Mouse (Mus musculus) megakaryocyte, embryonic 14.5 days (primary cell): ENCODE data around the gene Cdr2l. TPM values are rescaled to one million over a fixed set of nuclear protein-coding genes. Genes with fewer than 3 reads are reported as not detected.

Source experiments
- H3K27me3 ChIP-seq: replicated peaks from 2 replicates; pipeline ENCODE3; 2012; ENCODE audit warnings: inconsistent platforms
- H3K36me3 ChIP-seq: replicated peaks from 2 replicates; pipeline ENCODE3; 2012; ENCODE audit warnings: low read length, inconsistent platforms, mixed read lengths
- H3K4me1 ChIP-seq: 2 replicates; pipeline ENCODE4 v1.6.1; 2012; ENCODE audit warnings: inconsistent platforms
- H3K4me3 ChIP-seq: replicated peaks from 2 replicates; pipeline ENCODE3; 2012; ENCODE audit warnings: moderate library complexity, mild to moderate bottlenecking, inconsistent platforms
- H3K9me3 ChIP-seq: 2 replicates; pipeline ENCODE4 v1.6.1; 2012; ENCODE audit warnings: inconsistent platforms
- FLI1 ChIP-seq: IDR thresholded peaks from 2 replicates; pipeline ENCODE4 v1.6.1; 2012; ENCODE audit warnings: low read length, inconsistent platforms, mixed read lengths
- GATA1 ChIP-seq: IDR thresholded peaks from 3 replicates; pipeline ENCODE4 v1.6.1; 2012; ENCODE audit warnings: mixed read lengths, low read length, inconsistent platforms, borderline replicate concordance
- polyA plus RNA-seq: library from polyadenylated mRNA; stranded (reverse); fragments of >175 nt; gene quantifications from 2 replicates; pipeline ENCODE4 v1.2.3, GENCODE M21; 2012; ENCODE audit warnings: low replicate concordance; ENCODE audit not compliant: insufficient read depth

The Cdr2l gene
- polyA plus RNA-seq, 1 experiment: not detected

- H3K4me1 ChIP-seq: peaks cover 14% of the 10 kb centered on the region
- no peaks in the 10 kb centered on the region for H3K36me3 ChIP-seq
- H3K9me3 ChIP-seq: peaks cover 5% of the 10 kb centered on the region; the same call in 1 of the 2 replicates
- no peak overlapping the region for H3K4me3 ChIP-seq
- H3K27me3 ChIP-seq: peaks cover 96% of the 10 kb centered on the region
- no peak for TF ChIP-seq GATA1
- TF ChIP-seq FLI1: no peak
Observed at GRCm38 (mm10) chr11:115348681-115349248, 33.0 kb upstream of the Cdr2l start.

- Histone ChIP-seq H3K4me1 (peaks cover 15% of the 10 kb centered on the region), H3K36me3 (no peaks in the 10 kb centered on the region), H3K27me3 (peaks cover 90% of the 10 kb centered on the region), H3K9me3 (peaks cover 5% of the 10 kb centered on the region; the same call in 1 of the 2 replicates), H3K4me3 (no peak overlapping the region)
- TF ChIP-seq FLI1 (no peak), GATA1 (no peak)
Observed at GRCm38 (mm10) chr11:115349976-115350375, 31.7 kb upstream of the Cdr2l start.

DNA sequence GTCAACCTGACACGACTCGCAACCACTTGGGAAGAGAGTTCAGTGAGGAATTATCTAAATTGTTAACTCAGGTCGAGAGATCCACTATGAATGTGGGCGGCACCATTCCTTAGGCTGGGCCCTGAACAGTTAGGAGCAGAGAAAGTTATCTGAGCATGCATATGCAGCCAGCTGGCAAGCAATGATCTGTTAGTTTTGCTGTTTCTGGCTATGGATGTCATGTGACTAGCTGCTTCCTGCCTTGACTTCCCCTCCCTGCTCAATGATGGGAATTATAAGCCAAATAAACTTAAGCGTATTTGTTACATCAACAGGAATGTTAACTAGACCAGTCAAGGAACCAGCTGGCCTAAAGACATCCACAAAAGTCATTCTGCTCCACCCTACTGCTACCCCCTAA, 28.3 kb upstream of the Cdr2l start:
- Histone ChIP-seq H3K4me1 (peaks cover 26% of the 10 kb centered on the region), H3K36me3 (no peaks in the 10 kb centered on the region), H3K9me3 (peaks cover 5% of the 10 kb centered on the region; the same call in 1 of the 2 replicates), H3K4me3 (no peak overlapping the region), H3K27me3 (peaks cover 84% of the 10 kb centered on the region)
- TF ChIP-seq GATA1 (no peak), FLI1 (no peak)

GRCm38 (mm10) chr11:115354183-115354582, 27.5 kb upstream of the Cdr2l start:
- Histone ChIP-seq H3K4me3 (no peak overlapping the region), H3K36me3 (no peaks in the 10 kb centered on the region), H3K4me1 (peaks cover 32% of the 10 kb centered on the region), H3K9me3 (peaks cover 5% of the 10 kb centered on the region; the same call in 1 of the 2 replicates), H3K27me3 (peaks cover 83% of the 10 kb centered on the region)
- TF ChIP-seq GATA1 (no peak), FLI1 (no peak)

GRCm38 (mm10) chr11:115358468-115358867, 23.2 kb upstream of the Cdr2l start:
- H3K4me1 ChIP-seq: peaks cover 33% of the 10 kb centered on the region
- no peaks in the 10 kb centered on the region for H3K36me3 ChIP-seq
- peaks cover 83% of the 10 kb centered on the region for H3K27me3 ChIP-seq
- H3K4me3 ChIP-seq: no peak overlapping the region
- H3K9me3 ChIP-seq: 0 out of 2 replicates have a peak, but pooled peaks cover under 1% of the 10 kb centered on the region
- TF ChIP-seq GATA1 (no peak), FLI1 (no peak)

GRCm38 (mm10) chr11:115359293-115359692, 22.4 kb upstream of the Cdr2l start:
- Histone ChIP-seq H3K4me1 (peaks cover 27% of the 10 kb centered on the region), H3K9me3 (no peaks in the 10 kb centered on the region), H3K36me3 (no peaks in the 10 kb centered on the region), H3K27me3 (peaks cover 89% of the 10 kb centered on the region), H3K4me3 (no peak overlapping the region)
- TF ChIP-seq GATA1: no peak
- no peak for TF ChIP-seq FLI1

DNA sequence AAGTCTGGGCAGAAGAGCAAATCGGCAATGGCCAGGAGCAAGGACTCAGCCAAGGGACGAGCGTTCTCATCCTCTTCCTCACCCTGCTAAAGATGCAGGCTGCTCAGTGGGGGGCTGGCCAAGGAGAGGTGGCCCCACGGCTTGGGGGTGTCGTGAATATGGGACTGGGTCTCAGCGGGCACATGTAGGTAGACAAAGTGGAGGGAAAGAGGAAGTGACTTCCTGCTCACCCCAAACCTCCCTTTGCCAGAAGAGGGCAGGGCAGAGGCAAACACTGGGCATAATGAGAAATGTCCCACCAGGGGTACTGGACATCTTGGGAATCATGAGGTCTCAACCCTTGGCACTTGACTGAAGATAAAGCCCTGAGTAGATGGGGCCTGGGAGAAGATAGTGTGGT, 22.0 kb upstream of the Cdr2l start:
- TF ChIP-seq FLI1: no peak
- no peak for TF ChIP-seq GATA1
- Histone ChIP-seq H3K9me3 (no peaks in the 10 kb centered on the region), H3K4me1 (peaks cover 24% of the 10 kb centered on the region), H3K36me3 (no peaks in the 10 kb centered on the region), H3K4me3 (no peak overlapping the region), H3K27me3 (peaks cover 90% of the 10 kb centered on the region)

- H3K4me3 ChIP-seq: no peak overlapping the region
- no peaks in the 10 kb centered on the region for H3K9me3 ChIP-seq
- peaks cover 37% of the 10 kb centered on the region for H3K4me1 ChIP-seq
- no peak for TF ChIP-seq FLI1
- no peak for TF ChIP-seq GATA1
- peaks cover 94% of the 10 kb centered on the region for H3K27me3 ChIP-seq
- H3K36me3 ChIP-seq: no peaks in the 10 kb centered on the region
Observed at GRCm38 (mm10) chr11:115364136-115364535, 17.6 kb upstream of the Cdr2l start.

GRCm38 (mm10) chr11:115366039-115366705, 15.5 kb upstream of the Cdr2l start:
- Histone ChIP-seq H3K9me3 (no peaks in the 10 kb centered on the region), H3K4me3 (peak overlapping the region; percentile 91), H3K27me3 (peaks cover 96% of the 10 kb centered on the region), H3K36me3 (no peaks in the 10 kb centered on the region), H3K4me1 (peaks cover 30% of the 10 kb centered on the region)
- TF ChIP-seq FLI1 (no peak), GATA1 (no peak)

DNA sequence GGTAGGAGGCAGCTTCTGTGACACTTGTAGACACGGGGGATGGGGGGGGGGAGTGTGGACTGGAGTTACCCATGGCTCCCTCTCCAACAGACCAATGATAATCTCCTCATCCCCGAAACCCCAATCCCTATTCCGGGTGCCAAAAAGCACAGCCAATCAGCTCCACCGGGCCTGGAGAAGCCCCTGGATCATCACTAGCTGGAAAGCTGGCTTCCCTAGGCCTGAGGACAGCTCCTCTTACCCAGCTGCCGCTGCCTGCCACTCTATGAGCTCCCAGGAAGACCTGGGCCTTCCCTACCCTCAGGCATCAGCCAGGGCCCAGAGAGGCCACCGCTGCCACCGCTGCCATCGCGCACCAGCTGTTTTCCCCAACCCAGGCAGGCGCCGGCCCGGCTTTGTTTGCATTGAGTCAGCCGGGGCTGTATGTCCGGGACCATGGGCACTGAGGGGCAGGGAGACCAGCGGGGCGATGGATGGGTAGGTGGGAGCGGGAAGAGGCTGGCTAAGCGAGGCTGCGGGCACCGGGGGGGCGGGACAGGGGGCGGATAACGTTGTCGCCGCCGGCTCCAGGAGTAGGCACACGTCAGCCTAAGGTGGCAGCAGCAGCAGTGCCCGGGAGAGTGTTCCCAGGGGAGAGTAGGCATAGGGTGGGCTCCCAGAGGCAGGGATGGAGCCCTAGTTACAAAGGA, 14.9 kb upstream of the Cdr2l start:
- no peaks in the 10 kb centered on the region for H3K9me3 ChIP-seq
- TF ChIP-seq GATA1 (no peak), FLI1 (no peak)
- H3K36me3 ChIP-seq: no peaks in the 10 kb centered on the region
- H3K4me1 ChIP-seq: peaks cover 30% of the 10 kb centered on the region
- H3K27me3 ChIP-seq: peaks cover 96% of the 10 kb centered on the region
- peak overlapping the region; percentile 91 for H3K4me3 ChIP-seq
